Mouse (Mus musculus): Measurements from ENCODE around the gene Crim1. TPM values are rescaled to one million over a fixed set of nuclear protein-coding genes. Genes with fewer than 3 reads are reported as not detected.

Crim1 gene
- polyA plus RNA-seq, 1 experiment = 54.2 TPM

- WGBS = 98% methylated on average over 10 of the region's 10 CpGs
- Histone ChIP-seq H3K27me3 (replicated peaks; ENCODE audit: control insufficient read depth, insufficient read depth, low read length) (no peaks in the 10 kb centered on the region), H3K27ac (ENCODE audit: insufficient read depth, low read depth, low read length) (no peak overlapping the region), H3K4me1 (ENCODE audit: control insufficient read depth, insufficient read depth, low read length) (no peaks in the 10 kb centered on the region), H3K36me3 (ENCODE audit: control insufficient read depth, insufficient read depth, low read length) (no peaks in the 10 kb centered on the region), H3K4me3 (ENCODE audit: insufficient read depth, low read depth, low read length) (no peak overlapping the region)
- no peak for TF ChIP-seq POLR2A (IDR thresholded peaks at IDR 0.05; ENCODE audit: low read depth, low read length)
- no peak for TF ChIP-seq CTCF (conservative IDR thresholded peaks at IDR 0.05; ENCODE audit: insufficient read depth, insufficient read length, low read depth, low read length)
- no peak for DNase-seq
These were observed 92.9 kb downstream of the Crim1 start for GRCm38 (mm10) chr17:78292827-78293488.

- DNase-seq = no peak
- Histone ChIP-seq H3K4me1 (ENCODE audit: control insufficient read depth, insufficient read depth, low read length) (no peaks in the 10 kb centered on the region), H3K4me3 (ENCODE audit: insufficient read depth, low read depth, low read length) (no peak overlapping the region), H3K27ac (ENCODE audit: insufficient read depth, low read depth, low read length) (no peak overlapping the region), H3K27me3 (replicated peaks; ENCODE audit: control insufficient read depth, insufficient read depth, low read length) (no peaks in the 10 kb centered on the region), H3K36me3 (ENCODE audit: control insufficient read depth, insufficient read depth, low read length) (no peaks in the 10 kb centered on the region)
- no peak for TF ChIP-seq CTCF (conservative IDR thresholded peaks at IDR 0.05; ENCODE audit: insufficient read depth, insufficient read length, low read depth, low read length)
- TF ChIP-seq POLR2A (IDR thresholded peaks at IDR 0.05; ENCODE audit: low read depth, low read length) = no peak
- 70% methylated on average over 7 of the region's 7 CpGs for WGBS
These were observed 95.9 kb downstream of the Crim1 start for GRCm38 (mm10) chr17:78295979-78296378.

- no peak overlapping the region for H3K27ac ChIP-seq (ENCODE audit: insufficient read depth, low read depth, low read length)
- peak; percentile 53 for DNase-seq
- WGBS = 60% methylated on average over 5 of the region's 5 CpGs
These were observed 98.1 kb downstream of the Crim1 start for GRCm38 (mm10) chr17:78298140-78298539.

GRCm38 (mm10) chr17:78298967-78299540 is 99.0 kb downstream of the Crim1 start:
- H3K4me3 ChIP-seq (ENCODE audit: insufficient read depth, low read depth, low read length) = no peak overlapping the region
- 66% methylated on average over 8 of the region's 8 CpGs for WGBS
- no peaks in the 10 kb centered on the region for H3K36me3 ChIP-seq (ENCODE audit: control insufficient read depth, insufficient read depth, low read length)
- TF ChIP-seq POLR2A (IDR thresholded peaks at IDR 0.05; ENCODE audit: low read depth, low read length) (no peak), CTCF (conservative IDR thresholded peaks at IDR 0.05; ENCODE audit: insufficient read depth, insufficient read length, low read depth, low read length) (no peak)
- no peak overlapping the region for H3K27ac ChIP-seq (ENCODE audit: insufficient read depth, low read depth, low read length)
- no peaks in the 10 kb centered on the region for H3K27me3 ChIP-seq (replicated peaks; ENCODE audit: control insufficient read depth, insufficient read depth, low read length)
- no peaks in the 10 kb centered on the region for H3K4me1 ChIP-seq (ENCODE audit: control insufficient read depth, insufficient read depth, low read length)
- DNase-seq = no peak

More at GRCm38 (mm10) chr17:78298140-78298539, 98.1 kb downstream of the Crim1 start:
- Histone ChIP-seq H3K4me1 (ENCODE audit: control insufficient read depth, insufficient read depth, low read length) (no peaks in the 10 kb centered on the region), H3K36me3 (ENCODE audit: control insufficient read depth, insufficient read depth, low read length) (no peaks in the 10 kb centered on the region), H3K27me3 (replicated peaks; ENCODE audit: control insufficient read depth, insufficient read depth, low read length) (no peaks in the 10 kb centered on the region), H3K4me3 (ENCODE audit: insufficient read depth, low read depth, low read length) (no peak overlapping the region)
- TF ChIP-seq CTCF (conservative IDR thresholded peaks at IDR 0.05; ENCODE audit: insufficient read depth, insufficient read length, low read depth, low read length) (peak; percentile 54), POLR2A (IDR thresholded peaks at IDR 0.05; ENCODE audit: low read depth, low read length) (no peak)

- H3K4me3 ChIP-seq (ENCODE audit: insufficient read depth, low read depth, low read length) = no peak overlapping the region
- DNase-seq = no peak
- H3K27ac ChIP-seq (ENCODE audit: insufficient read depth, low read depth, low read length) = no peak overlapping the region
- 89% methylated on average over 2 of the region's 2 CpGs for WGBS
- H3K4me1 ChIP-seq (ENCODE audit: control insufficient read depth, insufficient read depth, low read length) = peaks cover 3% of the 10 kb centered on the region; the same call in 1 of the 2 replicates
- H3K27me3 ChIP-seq (replicated peaks; ENCODE audit: control insufficient read depth, insufficient read depth, low read length) = no peaks in the 10 kb centered on the region
- TF ChIP-seq POLR2A (IDR thresholded peaks at IDR 0.05; ENCODE audit: low read depth, low read length) (no peak), CTCF (conservative IDR thresholded peaks at IDR 0.05; ENCODE audit: insufficient read depth, insufficient read length, low read depth, low read length) (no peak)
- H3K36me3 ChIP-seq (ENCODE audit: control insufficient read depth, insufficient read depth, low read length) = no peaks in the 10 kb centered on the region
These were observed 103.0 kb downstream of the Crim1 start for GRCm38 (mm10) chr17:78303053-78303452.

- TF ChIP-seq CTCF (conservative IDR thresholded peaks at IDR 0.05; ENCODE audit: insufficient read depth, insufficient read length, low read depth, low read length) (no peak), POLR2A (IDR thresholded peaks at IDR 0.05; ENCODE audit: low read depth, low read length) (no peak)
- no peak overlapping the region for H3K4me3 ChIP-seq (ENCODE audit: insufficient read depth, low read depth, low read length)
- WGBS = 85% methylated on average over 13 of the region's 13 CpGs
- no peak for DNase-seq
- no peak overlapping the region for H3K27ac ChIP-seq (ENCODE audit: insufficient read depth, low read depth, low read length)
- H3K36me3 ChIP-seq (ENCODE audit: control insufficient read depth, insufficient read depth, low read length) = no peaks in the 10 kb centered on the region
- peaks cover 3% of the 10 kb centered on the region; the same call in 1 of the 2 replicates for H3K4me1 ChIP-seq (ENCODE audit: control insufficient read depth, insufficient read depth, low read length)
- H3K27me3 ChIP-seq (replicated peaks; ENCODE audit: control insufficient read depth, insufficient read depth, low read length) = no peaks in the 10 kb centered on the region
These were observed 104.0 kb downstream of the Crim1 start for GRCm38 (mm10) chr17:78304059-78304458.

- Histone ChIP-seq H3K4me1 (ENCODE audit: control insufficient read depth, insufficient read depth, low read length) (peaks cover 3% of the 10 kb centered on the region; the same call in 1 of the 2 replicates), H3K27ac (ENCODE audit: insufficient read depth, low read depth, low read length) (no peak overlapping the region), H3K36me3 (ENCODE audit: control insufficient read depth, insufficient read depth, low read length) (peaks cover 2% of the 10 kb centered on the region; the same call in 1 of the 2 replicates), H3K27me3 (replicated peaks; ENCODE audit: control insufficient read depth, insufficient read depth, low read length) (no peaks in the 10 kb centered on the region), H3K4me3 (ENCODE audit: insufficient read depth, low read depth, low read length) (no peak overlapping the region)
- WGBS = 92% methylated on average over 9 of the region's 9 CpGs
- no peak for DNase-seq
- TF ChIP-seq POLR2A (IDR thresholded peaks at IDR 0.05; ENCODE audit: low read depth, low read length) (no peak), CTCF (conservative IDR thresholded peaks at IDR 0.05; ENCODE audit: insufficient read depth, insufficient read length, low read depth, low read length) (no peak)
These were observed 106.4 kb downstream of the Crim1 start for GRCm38 (mm10) chr17:78306434-78306833.
